Mouse (Mus musculus): ENCODE data around the gene 1700018B08Rik.

DNA sequence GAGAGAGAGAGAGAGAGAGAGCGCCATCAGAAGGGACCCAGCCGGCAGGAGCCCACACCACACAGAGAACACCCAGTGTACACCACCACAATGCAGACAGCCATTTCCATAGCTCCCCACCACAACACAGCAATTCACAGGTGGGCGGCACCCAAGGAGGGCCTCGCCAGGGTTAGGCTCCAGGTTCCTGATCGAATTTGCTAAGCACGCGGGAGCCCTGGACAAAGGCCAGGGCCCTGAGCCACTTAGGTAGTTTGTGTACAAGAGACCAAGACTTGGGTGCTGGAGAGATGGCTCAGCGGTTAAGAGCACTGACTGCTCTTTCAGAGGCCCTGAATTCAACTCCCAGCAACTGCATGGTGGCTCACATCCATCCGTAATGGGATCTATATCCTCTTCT lies 8.4 kb upstream of the 1700018B08Rik start:
- TF ChIP-seq MAFK (IDR thresholded peaks at IDR 0.05; ENCODE audit: insufficient read depth, low read depth, low read length) = no peak
- TF ChIP-seq CHD2 (IDR thresholded peaks at IDR 0.05; ENCODE audit: low read depth, low read length) = no peak

Data from ES-E14 (cell line).